Mouse (Mus musculus) left cerebral cortex, postnatal 4 days (tissue): Measurements from ENCODE around the gene Ndufb8. TPM values are rescaled to one million over a fixed set of nuclear protein-coding genes. Genes with fewer than 3 reads are reported as not detected.

Source experiments
- total RNA-seq, 2 experiments: library from RNA; stranded (reverse); gene quantifications; 2 replicates each; pipeline ENCODE4 v1.2.3; 2021

The Ndufb8 gene
- total RNA-seq, 2 experiments from 2014 or later: 294 to 322 TPM

Other genes with a start within 250 kb of the Ndufb8 start
- gene Scd4, start 222.3 kb downstream of the Ndufb8 start, total RNA-seq: 1 to 10 TPM; 1.7 to 2.3 TPM
- gene Scd1, start 147.6 kb downstream of the Ndufb8 start, total RNA-seq: 100 to 1,000 TPM in 1 of 2 experiments, 10 to 100 TPM in 1; 89.1 to 102 TPM
- gene Wnt8b, start 62.0 kb downstream of the Ndufb8 start, total RNA-seq: under 1 TPM in 1 of 2 experiments, not detected in 1; 0.14 TPM
- under 1 TPM in 1 of 2 experiments, not detected in 1; 0.28 TPM for gene Sec31b, start 9.6 kb downstream of the Ndufb8 start, total RNA-seq
- not detected for gene Gm20538, start 2.6 kb downstream of the Ndufb8 start, total RNA-seq
- 10 to 100 TPM; 33.3 to 37.9 TPM for gene Hif1an, start 7.4 kb upstream of the Ndufb8 start, total RNA-seq
- under 1 TPM; 0.26 to 0.36 TPM for gene Pax2, start 200.6 kb upstream of the Ndufb8 start, total RNA-seq